Mouse (Mus musculus): ENCODE measurements around the gene Tgfbr3.

Tgfbr3 gene

DNA sequence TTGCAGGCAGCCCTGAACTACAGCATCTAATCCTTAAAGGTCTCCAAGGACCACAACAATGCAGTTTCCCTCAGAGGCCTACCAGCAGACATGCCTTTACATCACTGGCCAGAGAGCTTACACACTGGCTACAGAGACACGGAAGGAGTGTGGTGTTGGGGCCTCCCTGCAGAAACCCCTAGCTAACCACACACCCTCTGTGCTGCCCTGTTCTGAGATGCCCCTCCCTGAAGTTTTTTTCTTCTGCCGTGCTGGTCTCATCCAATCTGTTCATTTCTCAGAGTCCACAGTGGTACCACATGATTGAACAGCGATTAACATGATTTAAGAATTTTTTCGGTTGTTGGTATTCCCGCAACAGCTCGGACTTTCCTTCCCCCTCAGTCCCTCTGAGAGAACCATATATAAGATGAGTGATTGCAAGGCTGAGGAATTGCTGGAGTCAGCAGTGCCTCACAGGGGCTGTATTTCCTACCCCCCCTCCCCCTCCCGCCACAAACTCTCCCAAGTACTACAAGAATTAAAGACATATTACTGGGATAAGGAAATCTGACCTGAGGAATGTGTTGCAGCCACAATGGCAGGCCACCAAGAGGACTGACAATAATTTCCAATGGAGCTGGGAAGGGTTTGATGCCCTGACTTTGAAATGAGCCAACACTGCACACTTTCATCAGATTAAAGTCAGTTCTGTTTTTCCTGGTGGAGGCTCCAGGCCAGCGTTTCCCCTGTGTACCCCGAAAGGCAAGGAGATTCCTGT lies 75.9 kb downstream of the Tgfbr3 start:
- no peak for DNase-seq (ENCODE audit: low read depth, low spot score)

DNA sequence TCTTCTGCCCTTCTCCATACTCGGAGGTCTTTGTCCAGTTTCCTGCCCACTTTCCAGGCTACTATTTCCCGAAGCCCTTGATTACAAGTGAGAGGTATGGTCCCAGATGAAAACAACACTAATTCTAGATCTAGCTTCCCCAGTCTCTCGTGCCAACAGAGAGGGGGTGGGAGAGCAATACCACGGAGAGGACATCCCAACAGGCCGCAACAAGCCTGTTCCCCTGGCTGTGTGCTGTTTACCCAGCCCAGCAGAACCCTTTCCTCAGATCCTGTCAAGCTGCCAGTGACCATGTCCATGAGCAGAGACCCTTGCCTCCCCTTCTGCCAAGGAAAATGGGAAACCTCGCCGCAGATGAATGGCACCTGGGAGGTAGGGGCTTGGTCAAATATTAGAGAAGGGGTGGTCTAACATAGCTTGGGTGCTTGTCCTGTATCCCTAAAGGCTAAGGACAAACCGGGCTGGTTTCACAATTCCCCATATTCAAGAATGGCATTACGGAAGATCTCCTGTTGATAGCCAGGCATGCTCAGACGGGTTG lies 77.5 kb downstream of the Tgfbr3 start:
- DNase-seq (ENCODE audit: low read depth, low spot score): no peak

DNA sequence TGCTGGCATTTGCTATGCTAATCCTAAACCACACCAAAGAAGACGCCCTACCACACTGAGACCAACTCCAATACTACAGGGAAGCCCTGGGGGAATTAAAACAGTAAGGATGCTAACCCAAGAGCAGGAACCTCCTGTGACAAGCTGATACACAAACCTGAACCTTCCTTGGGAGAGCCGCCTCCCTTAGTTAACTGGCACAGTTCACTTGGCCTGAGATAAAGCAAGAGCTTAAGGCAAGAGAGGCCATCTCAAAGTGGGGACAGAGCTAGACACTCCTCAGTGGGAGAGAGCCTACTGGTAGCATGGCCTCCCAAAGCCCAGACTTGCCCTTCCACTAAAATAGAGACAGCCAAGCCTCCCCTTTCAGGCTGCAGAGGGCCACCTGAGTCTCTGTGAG lies 79.4 kb downstream of the Tgfbr3 start:
- DNase-seq (ENCODE audit: low read depth, low spot score): no peak

DNA sequence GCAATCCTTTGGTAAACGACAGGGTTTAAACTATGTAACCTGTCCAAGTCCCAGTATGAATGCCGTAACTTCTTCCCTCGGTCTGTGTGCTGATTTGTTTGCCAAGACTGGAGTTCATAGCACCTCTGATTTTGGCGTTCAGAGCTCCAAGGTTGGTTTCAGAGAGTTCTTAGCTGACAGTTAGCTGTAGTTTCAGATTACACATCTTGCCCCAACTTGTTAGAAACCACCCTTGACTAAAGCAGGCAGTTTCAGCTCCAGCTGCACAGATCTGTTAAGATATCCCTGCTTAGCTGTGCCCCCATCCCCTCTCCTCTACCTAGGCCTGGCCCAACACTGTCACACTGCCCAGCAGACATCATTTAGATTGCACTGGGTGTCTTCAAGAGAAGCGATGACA lies 81.5 kb downstream of the Tgfbr3 start:
- no peak for DNase-seq (ENCODE audit: low read depth, low spot score)

DNA sequence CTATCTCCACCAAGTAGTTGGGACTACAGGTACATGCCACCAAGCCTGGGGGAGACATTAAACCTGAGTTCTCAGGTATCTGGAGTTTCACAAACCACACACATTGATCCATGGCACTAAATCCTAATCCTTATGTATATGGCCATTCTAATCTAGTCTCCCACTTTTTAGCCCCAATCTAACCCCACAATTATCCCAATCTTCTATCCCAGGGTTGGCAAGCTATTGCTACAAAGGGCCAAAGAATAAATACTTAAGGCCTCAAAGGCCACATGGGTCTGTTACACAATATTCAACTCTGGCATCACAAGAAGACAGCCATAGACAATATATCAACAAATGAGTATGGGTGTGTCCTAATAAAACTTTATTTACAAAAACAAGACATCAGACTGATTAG lies 85.1 kb downstream of the Tgfbr3 start:
- no peak for DNase-seq (ENCODE audit: low read depth, low spot score)

DNA sequence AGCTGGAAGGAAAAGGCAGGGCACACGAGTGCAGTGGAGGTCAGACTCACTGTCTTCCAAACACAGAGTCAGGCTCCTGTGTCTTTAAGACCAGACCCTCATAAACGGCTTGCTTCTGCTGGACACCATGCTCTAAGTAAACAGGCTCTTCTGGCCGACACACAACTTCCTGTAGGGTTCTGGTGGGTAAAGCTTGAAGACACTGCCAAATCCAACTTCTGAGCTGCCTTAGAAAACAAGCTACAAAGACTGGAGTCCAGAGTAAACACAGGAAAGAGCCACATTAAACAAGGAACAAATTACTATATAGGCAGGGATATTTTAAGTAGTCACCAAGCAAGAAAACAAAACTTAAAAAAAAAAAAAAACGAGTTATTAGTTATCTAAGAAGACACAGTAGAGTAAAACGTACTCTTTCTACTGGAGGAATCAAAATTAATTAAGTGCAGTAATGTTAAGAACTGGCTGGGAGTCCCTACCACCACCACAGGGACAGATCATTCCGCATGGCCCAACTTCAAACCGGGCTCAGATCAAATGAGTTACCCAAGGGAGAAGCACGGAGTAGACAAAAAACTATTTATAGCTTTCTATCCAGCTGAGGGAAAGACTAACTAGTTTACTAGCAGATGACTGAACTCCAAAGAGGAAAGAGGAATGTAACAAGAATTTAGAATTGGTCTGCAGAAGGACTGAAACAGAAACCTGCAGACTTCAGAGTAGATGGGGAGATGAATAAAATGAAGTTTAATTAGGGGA lies 86.4 kb downstream of the Tgfbr3 start:
- no peak for DNase-seq (ENCODE audit: low read depth, low spot score)

DNA sequence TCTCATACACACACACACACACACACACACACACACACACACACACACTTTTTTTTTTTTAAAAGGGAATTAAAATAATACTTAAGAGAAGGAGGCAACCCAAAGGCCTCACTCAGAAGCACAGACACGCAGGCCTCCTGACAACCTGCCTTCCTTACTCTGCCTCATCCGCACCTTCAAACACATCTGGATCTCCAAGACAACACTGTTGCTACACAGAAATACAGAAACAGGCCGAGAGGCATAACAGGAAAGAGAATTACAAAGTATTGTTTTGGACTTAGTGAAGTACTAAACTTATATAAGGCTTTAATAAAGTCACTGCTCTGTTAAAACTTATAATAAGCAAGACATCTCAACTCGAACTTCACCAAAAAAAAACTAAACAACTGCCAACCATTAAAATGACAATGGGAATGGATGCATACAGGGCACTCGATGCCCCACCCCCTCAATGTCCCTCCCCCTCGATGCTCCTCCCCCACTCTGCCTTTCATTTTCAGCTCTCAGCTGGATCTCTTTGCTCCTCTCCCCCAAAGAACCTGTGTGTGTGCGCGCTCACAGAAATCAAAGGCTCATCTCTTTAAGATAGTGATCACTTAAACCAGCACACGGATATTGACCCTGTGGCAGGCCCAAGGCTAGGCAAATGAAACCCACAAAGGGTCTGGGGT lies 87.8 kb downstream of the Tgfbr3 start:
- no peak for DNase-seq (ENCODE audit: low read depth, low spot score)

DNA sequence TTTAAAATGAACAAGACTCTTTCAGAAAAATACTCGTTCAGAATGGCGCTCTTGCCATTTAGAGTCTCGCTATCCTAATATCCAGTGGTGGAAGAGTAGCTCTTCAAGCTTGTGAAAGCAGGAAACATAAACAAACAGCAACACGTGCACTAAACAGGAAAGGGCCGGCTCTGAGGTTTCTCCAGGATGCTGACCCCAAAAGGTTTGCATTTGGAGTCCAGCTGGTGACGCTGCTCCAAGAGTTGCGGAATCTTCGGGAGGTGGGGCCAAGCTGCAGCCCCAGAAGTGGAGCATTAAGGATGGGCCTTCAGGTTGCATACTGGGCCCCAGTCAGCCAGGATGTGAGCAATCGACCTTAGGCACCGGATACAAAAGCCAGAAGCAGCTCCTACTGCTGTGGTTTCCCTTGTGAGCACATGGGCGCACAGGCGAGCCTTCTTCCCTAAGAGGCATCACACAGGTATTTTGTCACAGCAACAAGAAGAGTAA lies 88.5 kb downstream of the Tgfbr3 start:
- DNase-seq (ENCODE audit: low read depth, low spot score): no peak

DNA sequence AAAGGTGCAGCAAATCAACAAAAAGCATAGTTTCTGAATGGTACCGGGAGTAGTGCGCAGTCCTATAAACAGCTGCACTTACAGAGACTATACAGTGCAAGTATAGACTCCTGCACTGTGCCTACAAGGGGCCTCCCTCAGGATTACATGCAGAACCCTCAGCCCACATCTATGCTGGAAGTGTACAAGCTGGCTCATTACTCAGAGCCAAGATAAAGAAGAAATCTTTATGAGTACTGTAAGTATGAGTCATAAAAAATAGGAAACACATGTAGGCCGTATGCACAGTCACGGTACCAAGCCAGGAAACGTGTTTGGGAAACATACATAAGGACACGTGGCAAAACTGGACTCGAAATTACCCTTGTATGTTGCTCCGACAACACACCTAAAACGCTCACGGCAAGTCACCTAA lies 89.2 kb downstream of the Tgfbr3 start:
- no peak for DNase-seq (ENCODE audit: low read depth, low spot score)

DNA sequence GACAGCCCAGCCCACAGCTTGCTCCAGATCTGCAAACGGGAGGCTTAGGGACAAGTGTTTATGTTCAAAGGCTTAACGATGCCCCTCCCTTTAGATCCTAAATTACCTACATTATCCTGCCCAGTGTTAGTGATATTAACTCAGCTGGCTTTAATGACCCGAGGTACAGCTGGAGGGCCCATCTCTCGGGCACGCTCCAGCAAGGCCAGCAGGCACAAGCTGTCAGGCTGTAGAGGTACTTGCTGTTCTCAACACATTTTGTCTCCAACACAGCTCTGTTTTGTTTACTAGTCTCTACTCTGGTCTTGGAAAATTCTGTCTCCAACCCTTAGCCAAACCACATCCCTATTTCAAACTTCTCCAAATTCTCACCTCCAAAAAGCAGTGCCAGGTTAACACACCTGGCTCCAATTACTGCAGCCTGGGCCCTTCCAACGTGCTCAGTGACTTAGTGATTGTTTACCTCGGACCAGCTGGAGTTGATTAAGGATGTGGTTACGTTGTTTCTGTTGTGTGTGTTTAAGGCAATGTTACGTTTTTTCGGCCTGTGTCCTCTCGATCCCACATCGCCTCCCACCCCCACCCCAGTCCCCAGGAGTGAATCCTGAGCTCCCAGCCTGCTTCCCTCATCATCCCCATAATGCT lies 93.6 kb downstream of the Tgfbr3 start:
- DNase-seq (ENCODE audit: low read depth, low spot score): peak; percentile 48

DNA sequence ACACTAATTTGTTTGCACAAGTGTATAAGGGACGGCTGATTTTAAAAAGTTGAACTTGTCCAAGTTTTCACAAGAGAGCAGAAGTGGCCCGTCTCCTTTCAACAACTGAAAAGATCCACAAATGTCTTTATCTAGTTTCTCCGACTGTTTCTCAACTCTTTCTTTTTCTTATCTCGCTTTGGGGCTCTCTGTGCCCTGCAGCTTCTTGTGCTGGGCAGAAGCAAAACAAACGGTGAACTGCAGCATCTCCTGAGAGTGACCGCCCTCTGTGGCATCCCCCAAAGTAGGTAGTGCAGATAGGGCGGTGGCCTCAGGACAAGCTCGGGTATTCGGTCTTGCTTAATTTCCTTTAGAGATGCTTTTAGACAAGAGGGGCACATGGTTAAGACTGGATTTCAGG lies 96.3 kb downstream of the Tgfbr3 start:
- no peak for DNase-seq (ENCODE audit: low read depth, low spot score)

DNA sequence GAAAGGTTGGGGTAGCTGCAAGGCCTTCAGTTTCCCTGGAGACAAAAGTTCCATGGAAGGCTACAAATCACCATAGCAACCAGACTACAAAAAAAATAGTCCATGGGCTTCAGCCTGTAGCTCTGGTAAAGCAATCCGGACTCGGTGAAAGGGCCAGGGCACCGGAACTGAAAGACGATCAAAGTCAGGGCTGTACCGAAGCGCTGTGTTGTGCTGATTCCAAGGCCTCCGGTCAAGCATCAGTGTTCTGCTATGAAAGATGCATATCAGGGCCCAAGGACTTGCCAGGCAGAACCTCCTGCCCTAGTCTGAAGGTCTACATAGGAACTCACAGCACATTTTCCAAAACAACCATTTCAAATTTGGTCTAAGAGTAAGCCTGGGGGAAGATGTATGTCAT lies 97.1 kb downstream of the Tgfbr3 start:
- no peak for DNase-seq (ENCODE audit: low read depth, low spot score)

DNA sequence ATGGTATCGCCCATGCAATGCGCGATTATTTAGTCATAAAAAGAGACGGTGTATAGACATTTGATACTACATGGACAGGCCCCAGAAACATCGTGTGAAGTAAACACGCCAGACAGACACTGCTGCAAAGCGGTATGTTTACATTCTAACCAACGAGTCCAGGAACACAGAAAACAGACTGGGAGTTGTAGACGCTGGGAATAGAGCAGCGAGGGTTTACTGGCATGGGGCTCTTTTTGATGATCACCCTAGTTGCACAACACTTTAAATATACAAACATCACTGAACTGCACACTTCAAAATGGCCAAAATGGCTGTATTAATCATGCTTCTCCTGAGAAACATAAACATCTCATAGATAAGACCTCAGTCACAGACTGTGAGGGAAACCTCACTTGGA lies 100.9 kb downstream of the Tgfbr3 start:
- DNase-seq (ENCODE audit: low read depth, low spot score): no peak

DNA sequence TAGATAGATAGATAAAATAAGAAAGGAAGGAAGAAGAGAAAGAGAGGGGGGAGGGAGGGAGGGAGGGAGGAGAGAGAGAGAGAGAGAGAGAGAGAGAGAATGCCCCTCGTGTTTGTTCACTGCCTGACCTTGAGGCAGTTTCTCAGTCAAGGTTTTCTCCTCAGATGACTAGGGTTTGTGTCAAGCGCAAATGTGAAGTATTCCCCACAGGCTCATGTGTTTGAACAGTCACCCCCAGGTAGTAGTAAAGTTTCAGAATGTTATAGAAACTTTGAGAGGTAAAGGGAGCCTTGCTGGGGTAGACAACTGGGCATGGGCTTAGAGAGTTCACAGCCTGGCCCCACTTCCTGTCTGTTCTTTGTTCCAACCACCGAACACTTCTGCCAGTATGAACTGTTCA lies 103.2 kb downstream of the Tgfbr3 start:
- no peak for DNase-seq (ENCODE audit: low read depth, low spot score)

DNA sequence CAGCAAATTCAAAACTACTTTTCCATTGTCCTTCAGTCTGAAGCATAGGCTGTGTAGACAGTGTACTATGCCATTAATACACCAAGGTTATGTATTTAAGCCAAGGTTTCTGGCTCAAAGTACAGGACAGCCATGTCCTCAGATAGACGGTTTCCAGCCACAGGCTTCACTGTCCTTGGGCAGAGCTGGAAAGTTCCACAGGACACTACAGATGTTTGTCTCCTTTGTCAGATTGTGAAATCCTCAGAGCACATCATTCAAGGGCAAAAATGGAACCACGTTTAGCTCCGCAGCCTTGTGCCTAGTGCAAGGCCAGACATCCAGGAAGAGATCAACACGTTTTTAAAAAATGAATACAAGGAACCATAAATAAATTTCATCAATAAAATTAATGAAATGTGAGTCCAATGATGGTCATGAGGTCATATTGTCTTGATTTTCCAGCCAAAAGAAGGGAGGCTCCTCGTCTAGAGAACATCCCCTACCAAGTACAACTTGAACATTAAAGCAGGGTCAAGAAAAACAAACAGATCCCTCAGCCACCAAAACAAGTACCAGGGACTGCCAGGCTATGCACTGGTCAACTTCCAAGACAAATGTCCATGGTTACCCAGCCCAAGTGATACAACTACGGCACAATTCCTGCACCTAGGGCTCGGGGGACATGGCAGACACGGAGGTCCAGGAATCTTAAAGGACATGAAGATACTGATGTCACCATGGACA lies 105.1 kb downstream of the Tgfbr3 start:
- no peak for DNase-seq (ENCODE audit: low read depth, low spot score)

DNA sequence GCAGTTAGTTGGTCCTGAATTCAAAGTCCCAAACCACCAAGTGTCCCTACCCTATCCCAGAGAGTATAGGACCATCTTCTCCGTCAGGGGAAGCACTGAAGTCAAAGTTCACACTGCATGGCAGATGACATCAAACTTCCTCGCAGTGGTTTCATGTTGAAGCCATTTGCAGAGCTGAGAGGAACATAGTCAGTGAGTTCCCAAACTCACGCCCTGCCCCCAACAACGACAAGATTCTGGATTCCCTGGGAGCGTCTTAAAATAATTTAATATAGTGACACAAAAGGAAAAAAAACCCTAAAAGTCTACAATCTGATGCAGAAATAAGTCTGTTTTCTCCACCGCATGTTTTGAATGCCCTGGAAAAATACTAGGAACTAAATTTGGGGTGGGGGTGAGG lies 105.9 kb downstream of the Tgfbr3 start:
- no peak for DNase-seq (ENCODE audit: low read depth, low spot score)

DNA sequence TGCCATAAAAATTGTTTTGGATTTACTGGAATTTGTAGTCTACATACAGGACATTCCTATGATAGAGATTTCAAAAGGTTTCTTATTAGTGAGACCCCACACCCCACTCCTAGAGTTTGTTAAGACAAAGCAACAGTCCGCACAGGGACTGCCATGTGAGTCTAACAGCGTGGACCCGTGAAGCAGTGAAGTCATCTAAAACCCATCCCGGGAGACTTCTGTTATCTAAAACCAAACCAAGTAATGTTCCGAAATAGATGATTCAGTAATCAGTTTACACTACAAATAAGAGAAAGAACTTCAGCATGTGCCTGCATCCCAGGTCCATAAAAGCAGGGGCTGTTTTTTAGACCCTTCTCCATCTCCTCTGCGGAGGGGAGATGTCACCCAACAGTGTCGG lies 106.7 kb downstream of the Tgfbr3 start:
- DNase-seq (ENCODE audit: low read depth, low spot score): no peak

DNA sequence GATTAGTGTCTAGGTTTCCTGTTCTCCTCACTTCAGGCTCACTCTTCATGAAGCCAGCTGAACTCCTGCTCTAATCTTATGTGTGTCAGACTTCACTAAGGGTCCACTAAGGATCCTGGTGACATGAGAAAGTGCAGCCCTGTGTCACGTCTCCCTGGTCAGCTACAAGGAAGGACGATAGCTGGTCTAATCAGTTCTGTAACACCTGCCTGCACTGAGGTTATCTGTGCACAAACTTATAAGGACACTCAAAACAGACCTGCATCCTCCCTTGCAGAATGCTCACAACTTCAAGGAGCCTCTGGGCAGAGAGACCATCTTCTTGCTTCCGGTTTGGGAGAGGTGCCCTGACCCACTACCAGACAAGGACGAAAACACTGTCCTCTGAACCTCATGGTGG lies 107.6 kb downstream of the Tgfbr3 start:
- no peak for DNase-seq (ENCODE audit: low read depth, low spot score)

DNA sequence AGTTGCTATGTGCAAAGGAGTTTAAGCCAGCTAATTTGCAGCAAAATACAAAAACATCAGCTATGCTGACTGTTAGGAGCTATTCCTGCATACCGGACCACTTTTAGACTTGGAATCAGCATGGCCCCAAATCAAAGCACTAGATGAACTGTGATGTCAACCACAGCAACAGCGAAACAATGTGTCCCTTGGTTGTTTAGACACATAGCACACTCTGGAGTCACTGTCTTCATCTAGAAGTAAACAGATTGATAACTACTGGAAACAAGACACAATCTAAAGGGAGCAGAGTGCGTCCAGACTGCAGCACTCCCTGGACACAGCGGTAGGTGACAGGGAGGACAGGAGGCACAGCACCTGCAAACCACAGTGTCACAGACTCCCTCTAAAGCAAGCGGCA lies 110.2 kb downstream of the Tgfbr3 start:
- no peak for DNase-seq (ENCODE audit: low read depth, low spot score)

DNA sequence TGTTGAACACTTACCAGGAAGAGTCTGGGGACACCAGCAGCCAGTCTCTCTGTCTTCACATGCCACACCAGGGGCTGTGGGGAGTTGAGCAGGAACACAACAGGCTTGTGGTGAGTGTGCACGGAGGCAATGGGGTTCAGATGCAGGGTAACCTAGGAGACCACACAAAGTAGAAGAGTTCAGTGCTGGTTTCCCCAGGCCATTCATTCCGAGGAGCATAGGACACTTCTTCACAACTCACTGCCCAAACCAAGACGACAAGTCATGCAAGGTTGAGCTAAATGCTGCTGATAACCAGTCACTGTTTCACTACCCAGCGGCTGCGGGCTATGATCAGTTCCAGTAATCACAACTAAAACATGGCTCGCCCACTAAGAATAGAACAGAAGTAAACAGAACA lies 111.6 kb downstream of the Tgfbr3 start:
- no peak for DNase-seq (ENCODE audit: low read depth, low spot score)

DNA sequence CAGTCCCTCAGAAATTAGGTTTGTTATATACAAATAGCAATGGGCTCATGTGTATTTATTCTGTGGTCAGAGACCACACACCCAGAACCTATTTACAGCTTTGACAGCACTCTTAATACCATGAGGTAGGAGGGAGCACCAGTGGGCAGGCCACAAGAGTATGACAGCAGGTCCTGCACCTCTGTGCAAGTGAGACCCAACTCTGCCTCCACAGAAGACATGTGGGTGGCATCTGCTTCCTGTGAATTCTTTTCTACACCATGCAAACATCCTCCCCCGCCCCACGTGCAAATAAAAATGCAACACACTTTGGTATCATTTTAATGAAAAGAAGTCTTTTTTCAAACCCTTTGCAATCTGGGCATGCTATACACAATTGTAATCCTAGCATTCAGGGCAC lies 112.2 kb downstream of the Tgfbr3 start:
- DNase-seq (ENCODE audit: low read depth, low spot score): no peak

Data from mesoderm, embryonic 11.5 days (tissue).